Mouse (Mus musculus) heart, adult 2 months (tissue): Measurements from ENCODE around the gene Krtap10-4.

Source experiments
- CTCF ChIP-seq: fragments of 200-600 bp; IDR thresholded peaks from 2 replicates; pipeline ENCODE4 v1.8.1; 2022; ENCODE audit warnings: antibody characterized with exemption, mild to moderate bottlenecking, moderate library complexity
- EP300 ChIP-seq: fragments of 200-500 bp; IDR thresholded peaks from 2 replicates; pipeline ENCODE4 v1.6.1; 2011; ENCODE audit warnings: low read depth, low read length, control low read depth; ENCODE audit not compliant: insufficient read depth
- POLR2A ChIP-seq: fragments of 200-500 bp; IDR thresholded peaks from 2 replicates; pipeline ENCODE4 v1.6.1; 2011; ENCODE audit warnings: mild to moderate bottlenecking, low read depth, low read length, control low read depth; ENCODE audit not compliant: insufficient read depth

GRCm38 (mm10) chr10:77869651-77870050, 42.8 kb upstream of the Krtap10-4 start:
- TF ChIP-seq CTCF = no peak
- TF ChIP-seq POLR2A = no peak
- TF ChIP-seq EP300 = no peak
